Mouse (Mus musculus): ENCODE measurements around the gene Hnrnpa3. TPM values are rescaled to one million over a fixed set of nuclear protein-coding genes. Genes with fewer than 3 reads are reported as not detected.
"Not testable (repeated sequence)": the region's sequence is repeated elsewhere in the genome, so short reads cannot be mapped to it uniquely, and the experiment has no call there.

The Hnrnpa3 gene
- polyA plus RNA-seq, 1 experiment from 2014 or later = 1,286 TPM

- H3K4me3 ChIP-seq (ENCODE audit: inconsistent target) = no peak overlapping the region
- H3K36me3 ChIP-seq (ENCODE audit: inconsistent target) = no peaks in the 10 kb centered on the region
- no peak overlapping the region for H3K27ac ChIP-seq
- no peaks in the 10 kb centered on the region for H3K79me2 ChIP-seq (ENCODE audit: inconsistent target)
- 84% methylated on average over 6 of the region's 6 CpGs for WGBS (ENCODE audit: missing documents)
These were observed 27.6 kb upstream of the Hnrnpa3 start for GRCm38 (mm10) chr2:75631421-75631820.

- 93% methylated on average over 6 of the region's 6 CpGs for WGBS (ENCODE audit: missing documents)
- Histone ChIP-seq H3K27ac (no peak overlapping the region), H3K79me2 (ENCODE audit: inconsistent target) (no peaks in the 10 kb centered on the region), H3K4me3 (ENCODE audit: inconsistent target) (no peak overlapping the region), H3K36me3 (ENCODE audit: inconsistent target) (no peaks in the 10 kb centered on the region)
These were observed 27.0 kb upstream of the Hnrnpa3 start for GRCm38 (mm10) chr2:75632043-75632442.

- Histone ChIP-seq H3K79me2 (ENCODE audit: inconsistent target) (no peaks in the 10 kb centered on the region), H3K27ac (no peak overlapping the region), H3K36me3 (ENCODE audit: inconsistent target) (no peaks in the 10 kb centered on the region), H3K4me3 (ENCODE audit: inconsistent target) (no peak overlapping the region)
- 91% methylated on average over 12 of the region's 12 CpGs for WGBS (ENCODE audit: missing documents)
These were observed 26.3 kb upstream of the Hnrnpa3 start for GRCm38 (mm10) chr2:75632721-75633181.

GRCm38 (mm10) chr2:75633381-75633780, 25.7 kb upstream of the Hnrnpa3 start:
- no peak overlapping the region for H3K27ac ChIP-seq
- no peaks in the 10 kb centered on the region for H3K79me2 ChIP-seq (ENCODE audit: inconsistent target)
- WGBS (ENCODE audit: missing documents) = 71% methylated on average over 6 of the region's 6 CpGs
- no peak overlapping the region for H3K4me3 ChIP-seq (ENCODE audit: inconsistent target)
- no peaks in the 10 kb centered on the region for H3K36me3 ChIP-seq (ENCODE audit: inconsistent target)

- Histone ChIP-seq H3K27ac (no peak overlapping the region), H3K36me3 (ENCODE audit: inconsistent target) (no peaks in the 10 kb centered on the region), H3K4me3 (ENCODE audit: inconsistent target) (no peak overlapping the region), H3K79me2 (ENCODE audit: inconsistent target) (no peaks in the 10 kb centered on the region)
- WGBS (ENCODE audit: missing documents) = 90% methylated on average over 5 of the region's 5 CpGs
These were observed 25.3 kb upstream of the Hnrnpa3 start for GRCm38 (mm10) chr2:75633784-75634183.

DNA sequence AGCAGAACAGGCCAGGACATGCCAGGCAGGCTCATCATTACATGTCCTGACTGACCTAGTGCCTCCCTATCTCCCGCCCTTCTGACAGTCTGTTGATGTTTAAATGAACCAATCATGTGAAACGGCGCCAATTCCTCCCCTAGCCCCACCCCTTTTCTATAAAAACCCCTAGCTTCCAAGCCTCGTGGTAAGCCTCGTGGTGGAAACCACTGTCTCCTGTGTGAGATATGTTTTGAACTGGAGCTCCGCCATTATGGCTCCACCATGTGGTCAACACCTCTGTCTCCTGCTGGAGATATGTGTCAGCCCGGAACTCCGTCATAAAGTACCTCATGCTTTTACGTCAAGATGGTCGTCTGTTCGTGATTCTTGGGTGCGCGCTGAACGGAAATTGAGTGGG, 24.6 kb upstream of the Hnrnpa3 start:
- WGBS (ENCODE audit: missing documents) = 90% methylated on average over 13 of the region's 14 CpGs
- H3K36me3 ChIP-seq (ENCODE audit: inconsistent target) = not testable (repeated sequence)

DNA sequence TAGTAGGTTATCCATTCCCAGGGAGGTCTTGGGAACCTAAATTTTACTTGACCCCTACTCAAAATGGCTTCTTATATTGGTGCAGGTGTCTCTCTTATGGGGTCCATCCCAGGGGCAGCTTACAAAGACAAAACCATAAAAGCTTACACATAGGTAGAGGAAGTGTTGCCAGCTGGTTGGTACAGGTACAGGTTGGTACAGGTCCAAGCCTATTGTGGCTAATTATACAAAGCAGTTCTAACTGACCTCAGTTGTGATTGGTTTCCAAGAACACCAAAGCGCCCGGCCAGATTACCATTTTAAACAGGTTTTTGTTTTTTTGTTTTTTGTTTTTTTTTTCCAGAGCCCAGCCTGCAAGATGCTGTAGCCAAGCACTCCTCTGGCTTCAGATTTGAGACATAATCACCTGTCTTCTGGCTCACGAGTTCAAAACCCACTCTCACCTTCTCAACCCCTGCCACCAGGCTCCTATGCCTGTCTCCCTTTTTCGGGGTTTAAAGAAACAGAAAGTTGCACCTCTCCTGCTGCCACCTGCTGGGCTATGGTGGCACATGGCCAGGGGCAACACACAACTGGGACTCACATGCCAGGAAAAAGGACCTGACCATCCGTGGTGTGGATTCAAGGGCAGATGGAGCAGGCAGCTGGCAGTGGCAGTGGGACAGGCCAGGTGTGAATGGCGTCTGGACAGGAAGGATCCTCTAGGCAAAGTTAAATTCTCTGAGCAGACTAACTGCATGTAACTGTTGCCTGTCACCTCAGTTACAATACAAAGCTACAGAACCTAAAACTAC, 22.6 kb upstream of the Hnrnpa3 start:
- Histone ChIP-seq H3K36me3 (ENCODE audit: inconsistent target) (no peaks in the 10 kb centered on the region), H3K27ac (no peak overlapping the region), H3K4me3 (ENCODE audit: inconsistent target) (no peak overlapping the region), H3K79me2 (ENCODE audit: inconsistent target) (no peaks in the 10 kb centered on the region)
- WGBS (ENCODE audit: missing documents) = 81% methylated on average over 6 of the region's 6 CpGs

More for the DNA sequence above, 24.6 kb upstream of the Hnrnpa3 start:
- H3K79me2 ChIP-seq (ENCODE audit: inconsistent target); H3K4me3 ChIP-seq (ENCODE audit: inconsistent target); H3K27ac ChIP-seq: not testable (repeated sequence)

- not testable (repeated sequence) for H3K36me3 ChIP-seq (ENCODE audit: inconsistent target); H3K4me3 ChIP-seq (ENCODE audit: inconsistent target); H3K79me2 ChIP-seq (ENCODE audit: inconsistent target); H3K27ac ChIP-seq
- WGBS (ENCODE audit: missing documents) = 90% methylated on average over 2 of the region's 2 CpGs
These were observed 22.1 kb upstream of the Hnrnpa3 start for GRCm38 (mm10) chr2:75637055-75637304.

GRCm38 (mm10) chr2:75637361-75637760, 21.7 kb upstream of the Hnrnpa3 start:
- H3K36me3 ChIP-seq (ENCODE audit: inconsistent target) = no peaks in the 10 kb centered on the region
- H3K79me2 ChIP-seq (ENCODE audit: inconsistent target) = no peaks in the 10 kb centered on the region
- peak overlapping the region; percentile 46 for H3K27ac ChIP-seq
- no peak overlapping the region for H3K4me3 ChIP-seq (ENCODE audit: inconsistent target)

GRCm38 (mm10) chr2:75637822-75638221, 21.2 kb upstream of the Hnrnpa3 start:
- H3K4me3 ChIP-seq (ENCODE audit: inconsistent target); H3K36me3 ChIP-seq (ENCODE audit: inconsistent target); H3K79me2 ChIP-seq (ENCODE audit: inconsistent target): not testable (repeated sequence)
- 80% methylated on average over 1 of the region's 6 CpGs for WGBS (ENCODE audit: missing documents)
- peak overlapping the region; percentile 46 for H3K27ac ChIP-seq

GRCm38 (mm10) chr2:75639535-75639934, 19.5 kb upstream of the Hnrnpa3 start:
- H3K4me3 ChIP-seq (ENCODE audit: inconsistent target); H3K27ac ChIP-seq; H3K36me3 ChIP-seq (ENCODE audit: inconsistent target); H3K79me2 ChIP-seq (ENCODE audit: inconsistent target): not testable (repeated sequence)
- 30% methylated on average over 2 of the region's 12 CpGs for WGBS (ENCODE audit: missing documents)

DNA sequence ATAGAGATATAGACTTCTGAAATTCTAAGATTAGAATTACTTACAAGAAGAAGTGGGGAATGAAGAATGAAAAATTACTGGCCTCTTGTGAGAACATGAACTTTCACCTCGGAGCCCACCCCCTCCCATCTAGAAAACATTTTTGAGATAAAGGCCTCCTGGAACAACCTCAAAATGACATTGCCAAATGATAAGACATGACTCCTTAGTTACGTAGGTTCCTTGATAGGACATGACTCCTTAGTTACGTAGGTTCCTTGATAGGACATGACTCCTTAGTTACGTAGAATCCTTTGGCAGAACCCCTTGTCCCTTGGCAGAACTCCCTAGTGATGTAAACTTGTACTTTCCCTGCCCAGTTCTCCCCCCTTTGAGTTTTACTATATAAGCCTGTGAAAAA, 16.7 kb upstream of the Hnrnpa3 start:
- not testable (repeated sequence) for H3K27ac ChIP-seq

GRCm38 (mm10) chr2:75642795-75643550, 16.1 kb upstream of the Hnrnpa3 start:
- H3K27ac ChIP-seq = no peak overlapping the region
- H3K36me3 ChIP-seq (ENCODE audit: inconsistent target) = no peaks in the 10 kb centered on the region
- no peaks in the 10 kb centered on the region for H3K79me2 ChIP-seq (ENCODE audit: inconsistent target)
- no peak overlapping the region for H3K4me3 ChIP-seq (ENCODE audit: inconsistent target)
- 87% methylated on average over 7 of the region's 8 CpGs for WGBS (ENCODE audit: missing documents)

More for the DNA sequence above, 16.7 kb upstream of the Hnrnpa3 start:
- not testable (repeated sequence) for H3K79me2 ChIP-seq (ENCODE audit: inconsistent target); H3K36me3 ChIP-seq (ENCODE audit: inconsistent target); H3K4me3 ChIP-seq (ENCODE audit: inconsistent target)
- WGBS (ENCODE audit: missing documents) = no CpG with 5 or more reads among the region's 4 CpGs

GRCm38 (mm10) chr2:75643950-75644349, 15.1 kb upstream of the Hnrnpa3 start:
- H3K27ac ChIP-seq = no peak overlapping the region
- 96% methylated on average over 5 of the region's 6 CpGs for WGBS (ENCODE audit: missing documents)
- H3K36me3 ChIP-seq (ENCODE audit: inconsistent target) = no peaks in the 10 kb centered on the region
- H3K79me2 ChIP-seq (ENCODE audit: inconsistent target) = no peaks in the 10 kb centered on the region
- no peak overlapping the region for H3K4me3 ChIP-seq (ENCODE audit: inconsistent target)

- H3K79me2 ChIP-seq (ENCODE audit: inconsistent target) = no peaks in the 10 kb centered on the region
- H3K4me3 ChIP-seq (ENCODE audit: inconsistent target) = no peak overlapping the region
- H3K27ac ChIP-seq = no peak overlapping the region
- WGBS (ENCODE audit: missing documents) = 97% methylated on average over 10 of the region's 12 CpGs
- H3K36me3 ChIP-seq (ENCODE audit: inconsistent target) = no peaks in the 10 kb centered on the region
These were observed 13.8 kb upstream of the Hnrnpa3 start for GRCm38 (mm10) chr2:75645251-75645650.
